Mouse (Mus musculus) bone marrow macrophage, adult 2 months (primary cell): ENCODE data around the gene Hormad2. TPM values are rescaled to one million over a fixed set of nuclear protein-coding genes. Genes with fewer than 3 reads are reported as not detected.

Source experiments
- H3K27ac ChIP-seq: 2 replicates; pipeline ENCODE4 v1.5.1; 2012; ENCODE audit warnings: low read depth, low read length; ENCODE audit not compliant: insufficient read depth
- H3K4me1 ChIP-seq: 2 replicates; pipeline ENCODE4 v1.6.1; 2012; ENCODE audit warnings: low read length; ENCODE audit not compliant: control insufficient read depth, insufficient read depth
- H3K4me3 ChIP-seq: 2 replicates; pipeline ENCODE4 v1.5.1; 2012; ENCODE audit warnings: mild to moderate bottlenecking, low read length, moderate library complexity; ENCODE audit not compliant: insufficient read depth
- CTCF ChIP-seq: IDR thresholded peaks from 2 replicates; pipeline ENCODE4 v1.5.1; 2012; ENCODE audit warnings: low read depth, mild to moderate bottlenecking, low read length, moderate library complexity
- POLR2A ChIP-seq: IDR thresholded peaks from 2 replicates; pipeline ENCODE4 v1.6.1; 2012; ENCODE audit warnings: mild to moderate bottlenecking, low read depth, low read length, borderline replicate concordance
- polyA plus RNA-seq: library from polyadenylated mRNA; stranded (reverse); fragments of >200 nt; gene quantifications from 2 replicates; pipeline ENCODE4 v1.2.4, GENCODE M21; 2012; ENCODE audit not compliant: missing spikeins, insufficient read depth, insufficient read length

Hormad2 gene
- polyA plus RNA-seq, 1 experiment: not detected

DNA sequence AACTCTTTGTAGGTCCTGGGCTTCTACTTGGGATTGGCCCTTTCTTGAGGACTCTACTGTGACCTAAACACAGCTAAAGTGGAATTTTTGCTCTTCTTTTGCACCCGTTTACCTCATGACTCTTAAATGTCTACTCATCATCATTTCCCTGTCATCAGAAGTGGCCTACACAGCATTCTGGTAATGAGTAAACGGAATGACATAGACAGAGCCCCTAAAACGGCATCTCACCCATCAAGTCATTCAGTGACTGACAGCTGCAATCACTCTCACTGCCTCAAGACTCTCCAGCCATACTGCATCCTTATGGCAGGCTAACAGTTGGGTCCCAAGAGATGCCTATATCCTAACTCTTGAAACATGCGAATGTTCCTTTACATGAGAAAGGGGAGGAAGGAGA is 74.5 kb downstream of the Hormad2 start:
- Histone ChIP-seq H3K27ac (no peak overlapping the region), H3K4me1 (no peaks in the 10 kb centered on the region), H3K4me3 (no peak overlapping the region)
- TF ChIP-seq POLR2A (no peak), CTCF (no peak)

DNA sequence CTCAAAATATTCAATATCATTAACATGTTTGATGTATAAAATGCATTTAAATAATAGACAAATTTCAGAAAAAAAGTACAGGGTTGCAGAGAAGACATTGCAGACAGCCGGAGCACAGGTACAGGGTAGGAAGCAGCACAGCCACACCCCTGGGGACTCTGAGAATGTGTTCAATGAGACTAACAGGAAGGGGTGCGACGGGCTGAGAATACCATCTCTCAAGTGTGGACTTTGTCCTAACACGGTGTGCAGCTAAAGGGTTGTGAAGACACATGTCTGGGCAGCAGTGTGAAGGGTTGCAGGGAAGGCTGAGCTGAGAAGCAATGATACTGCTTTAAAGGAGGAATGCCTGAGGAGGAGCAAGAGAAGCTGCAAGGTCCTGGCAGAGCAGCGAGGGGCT is 85.5 kb downstream of the Hormad2 start:
- TF ChIP-seq POLR2A (no peak), CTCF (no peak)
- Histone ChIP-seq H3K27ac (no peak overlapping the region), H3K4me1 (no peaks in the 10 kb centered on the region), H3K4me3 (no peak overlapping the region)

DNA sequence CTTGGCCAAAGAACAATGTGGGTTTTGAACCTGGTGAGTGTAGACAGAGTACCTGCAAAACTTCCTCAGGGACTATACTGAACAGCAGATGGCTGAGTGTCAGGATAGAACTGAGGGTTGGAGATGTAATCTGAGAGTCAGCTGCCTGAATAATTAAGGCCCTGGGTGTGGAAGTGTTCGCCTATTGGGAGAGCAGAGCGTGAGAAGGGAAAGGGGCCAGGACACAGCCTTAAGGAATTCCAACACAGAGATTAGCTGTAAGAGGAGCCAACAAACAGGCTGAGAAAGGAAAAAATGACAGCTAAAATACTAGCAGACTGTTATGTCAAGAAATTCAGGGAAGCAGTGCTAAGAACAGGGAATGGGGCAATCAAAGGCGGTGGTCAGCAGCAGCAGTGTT is 88.3 kb downstream of the Hormad2 start:
- no peak overlapping the region for H3K4me3 ChIP-seq
- TF ChIP-seq POLR2A (no peak), CTCF (no peak)
- no peak overlapping the region for H3K27ac ChIP-seq
- no peaks in the 10 kb centered on the region for H3K4me1 ChIP-seq

- TF ChIP-seq CTCF (no peak), POLR2A (no peak)
- Histone ChIP-seq H3K4me1 (peaks cover 6% of the 10 kb centered on the region; the same call in 1 of the 2 replicates), H3K4me3 (no peak overlapping the region), H3K27ac (no peak overlapping the region)
Measured at GRCm38 (mm10) chr11:4343926-4344325, 97.0 kb downstream of the Hormad2 start.

GRCm38 (mm10) chr11:4342027-4342426 is 98.9 kb downstream of the Hormad2 start:
- H3K27ac ChIP-seq: no peak overlapping the region
- H3K4me3 ChIP-seq: no peak overlapping the region
- TF ChIP-seq CTCF (no peak), POLR2A (no peak)
- H3K4me1 ChIP-seq: peaks cover 6% of the 10 kb centered on the region; the same call in 1 of the 2 replicates

DNA sequence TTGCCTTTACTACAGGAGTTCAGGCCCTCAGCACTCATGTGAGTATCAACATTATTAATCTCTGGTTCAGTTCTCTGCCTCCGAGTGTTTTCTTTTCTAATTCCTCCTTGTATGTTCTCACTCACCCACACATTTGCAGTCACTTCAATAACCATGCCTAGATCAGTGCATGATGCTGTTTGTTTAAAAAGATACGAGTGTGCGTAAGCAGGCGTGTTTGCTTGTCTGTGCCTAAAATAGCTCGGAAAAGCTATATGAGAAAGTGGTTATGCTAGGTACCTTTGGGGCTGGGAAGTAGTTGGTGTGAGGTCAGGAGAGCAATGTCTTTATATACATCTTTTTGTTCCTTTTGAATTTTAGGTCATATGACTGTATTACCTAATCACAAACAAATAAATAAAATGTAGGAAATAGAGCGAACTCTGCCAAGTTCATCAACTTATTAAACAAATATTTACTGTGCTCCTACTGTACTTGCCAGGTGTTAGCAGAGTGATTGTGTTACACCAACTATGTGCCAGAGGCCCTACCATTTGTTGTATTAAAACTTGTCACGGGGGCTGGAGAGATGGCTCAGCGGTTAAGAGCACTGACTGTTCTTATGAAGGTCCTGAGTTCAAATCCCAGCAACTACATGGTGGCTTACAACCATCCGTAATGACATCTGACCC is 100.7 kb downstream of the Hormad2 start:
- TF ChIP-seq POLR2A: no peak
- no peak for TF ChIP-seq CTCF
- Histone ChIP-seq H3K27ac (no peak overlapping the region), H3K4me3 (no peak overlapping the region), H3K4me1 (peaks cover 11% of the 10 kb centered on the region)

DNA sequence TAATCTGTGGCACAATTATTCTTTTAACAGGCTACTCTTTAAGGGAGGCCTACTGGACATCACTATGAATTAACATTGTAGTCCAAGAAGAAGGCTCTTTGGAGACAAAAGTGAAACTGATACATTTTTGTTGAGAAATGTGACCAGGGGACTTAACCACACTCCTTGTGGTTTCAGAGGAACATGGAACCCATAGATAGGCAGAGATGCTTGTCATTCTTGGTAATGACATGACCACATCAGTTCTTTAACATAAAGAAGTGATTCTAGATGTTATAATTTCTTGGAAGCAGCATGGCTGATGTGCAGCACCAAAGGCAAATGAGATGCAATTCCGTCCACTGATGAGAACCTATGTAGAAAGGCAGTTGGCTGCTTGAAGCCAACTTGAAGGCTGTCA is 101.6 kb downstream of the Hormad2 start:
- Histone ChIP-seq H3K4me3 (no peak overlapping the region), H3K27ac (no peak overlapping the region), H3K4me1 (peaks cover 11% of the 10 kb centered on the region)
- no peak for TF ChIP-seq CTCF
- no peak for TF ChIP-seq POLR2A

DNA sequence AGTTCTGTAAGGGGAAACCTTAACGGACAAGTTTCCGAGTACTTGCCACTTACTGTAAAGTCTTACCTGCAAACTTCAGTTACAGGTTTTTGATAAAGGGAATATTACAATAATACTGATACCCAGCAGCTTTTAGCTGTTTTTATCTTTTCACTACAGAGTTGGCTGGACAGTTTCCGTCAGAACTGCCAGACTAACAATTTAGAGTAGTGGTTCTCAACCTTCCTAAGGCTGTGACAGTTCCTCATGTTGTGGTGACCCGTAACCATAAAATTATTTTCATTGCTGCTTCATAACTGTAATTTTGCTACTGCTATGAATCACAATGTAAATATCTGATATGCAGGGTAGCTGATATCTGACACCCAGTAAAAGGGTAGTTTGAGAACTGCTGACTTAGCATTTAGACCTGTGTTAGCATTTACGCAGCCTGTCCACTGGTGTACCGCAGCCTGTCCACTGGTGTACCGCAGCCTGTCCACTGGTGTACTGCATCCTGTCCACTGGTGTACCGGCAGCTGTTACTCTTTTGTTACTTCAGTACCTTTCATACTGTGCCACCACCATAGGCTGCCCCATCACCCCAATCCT is 104.1 kb downstream of the Hormad2 start:
- Histone ChIP-seq H3K4me1 (peaks cover 29% of the 10 kb centered on the region), H3K4me3 (no peak overlapping the region), H3K27ac (no peak overlapping the region)
- TF ChIP-seq CTCF (no peak), POLR2A (no peak)

DNA sequence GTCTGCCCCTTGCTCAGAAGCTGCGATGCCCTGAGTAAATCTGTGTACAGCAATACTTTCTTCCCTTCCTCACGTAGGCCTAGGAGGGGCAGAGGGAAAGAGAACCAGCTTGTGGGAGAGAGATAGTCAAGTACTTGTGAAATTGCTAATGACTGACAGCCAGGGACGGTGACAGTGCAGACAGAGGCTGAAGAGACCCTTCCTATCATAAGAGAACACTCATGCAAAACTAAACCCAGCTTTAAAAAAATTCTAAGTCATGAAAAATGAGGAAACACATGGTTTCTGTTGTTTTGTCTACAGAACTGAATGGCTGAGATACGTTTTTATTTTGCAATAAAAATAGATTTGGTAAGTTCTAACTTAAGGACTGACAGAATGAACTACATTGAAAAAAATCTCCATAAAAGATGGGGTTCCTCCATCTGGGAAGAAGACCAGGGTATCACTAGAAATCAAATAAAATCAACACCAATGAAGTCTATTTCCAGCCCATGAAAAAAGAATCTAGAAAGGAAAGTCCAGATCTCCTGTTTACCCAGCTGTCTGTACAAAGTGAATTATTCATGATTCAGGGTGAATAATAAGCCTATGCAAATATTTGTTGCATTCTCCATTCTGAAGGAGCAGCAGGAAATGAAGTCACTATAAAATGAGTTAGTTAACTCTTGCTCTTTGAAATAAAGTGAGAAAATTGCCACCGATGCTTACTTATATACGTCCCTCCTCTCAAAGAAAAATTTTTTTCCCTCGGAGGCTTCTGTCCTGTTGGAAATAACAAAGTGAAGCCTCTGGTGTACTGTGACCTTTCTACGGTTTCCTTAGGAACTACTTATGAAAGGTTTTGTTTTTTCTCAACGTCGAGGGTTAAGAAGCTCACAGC is 104.9 kb downstream of the Hormad2 start:
- TF ChIP-seq POLR2A (no peak), CTCF (no peak)
- peaks cover 29% of the 10 kb centered on the region for H3K4me1 ChIP-seq
- H3K27ac ChIP-seq: no peak overlapping the region
- no peak overlapping the region for H3K4me3 ChIP-seq

DNA sequence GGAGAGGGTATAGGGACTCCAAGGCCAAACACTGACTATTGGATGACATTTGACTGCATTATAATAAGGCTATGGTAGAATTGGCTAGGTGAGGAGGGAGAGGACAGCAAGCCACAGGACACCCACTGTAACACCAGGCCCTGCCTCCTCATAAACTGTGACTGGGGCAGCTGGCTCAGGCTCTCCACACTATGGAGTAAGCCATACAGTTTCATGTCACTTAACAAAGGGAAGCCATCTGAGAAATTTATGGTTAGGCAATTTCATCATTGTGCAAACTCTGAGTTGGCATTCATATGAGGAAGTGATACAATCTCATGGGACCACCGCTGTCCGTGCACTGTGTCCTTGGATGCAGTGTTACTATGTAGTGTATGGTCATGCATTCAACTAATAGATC is 107.9 kb downstream of the Hormad2 start:
- TF ChIP-seq POLR2A (no peak), CTCF (no peak)
- Histone ChIP-seq H3K4me1 (peaks cover 29% of the 10 kb centered on the region), H3K27ac (no peak overlapping the region), H3K4me3 (no peak overlapping the region)
